Mouse (Mus musculus): ENCODE measurements around the gene Qdpr. TPM values are rescaled to one million over a fixed set of nuclear protein-coding genes. Genes with fewer than 3 reads are reported as not detected.

Qdpr gene
- polyA plus RNA-seq, 1 experiment from 2014 or later: 297 TPM

DNA sequence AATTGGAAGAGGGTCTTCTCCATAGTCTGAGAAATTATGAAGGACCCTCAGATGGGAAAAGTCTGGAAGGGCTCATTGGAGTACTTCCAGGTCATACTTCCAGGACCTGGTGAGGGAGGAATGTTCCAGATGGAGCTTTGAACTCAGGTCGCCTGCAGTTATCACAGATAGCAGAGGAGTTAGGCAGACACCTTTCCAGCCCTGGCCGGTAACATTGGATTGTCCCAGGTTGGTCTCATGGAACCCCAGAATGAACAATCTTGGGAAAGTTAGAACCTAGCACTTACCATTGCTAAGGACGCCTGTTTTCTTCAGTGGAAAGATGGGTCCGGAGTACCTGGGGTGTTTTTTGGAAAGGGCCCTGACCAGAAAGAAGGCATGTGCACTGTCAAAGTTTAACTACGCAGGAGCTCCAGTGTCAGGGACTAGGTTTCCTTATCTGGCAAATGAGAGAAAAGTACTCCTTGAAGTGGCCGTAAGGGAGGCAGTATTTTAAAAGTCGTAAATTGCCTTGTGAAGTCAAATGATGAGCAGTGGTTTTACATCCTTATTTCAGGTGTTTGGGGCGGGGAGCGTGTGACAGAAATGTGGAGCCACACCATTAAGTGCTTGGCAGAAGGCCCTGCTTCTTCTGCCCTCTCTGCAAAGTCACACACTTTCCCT, 44.2 kb upstream of the Qdpr start:
- DNase-seq (ENCODE audit: low spot score) (no peak), ATAC-seq (replicated peaks; ENCODE audit: low FRiP score, low read depth) (no peak)
- H3K9me3 ChIP-seq (replicated peaks; ENCODE audit: low read length): no peaks in the 10 kb centered on the region
- peak overlapping the region; percentile 80 for H3K9ac ChIP-seq (ENCODE audit: low read depth, low read length)
- no peak overlapping the region for H3K27ac ChIP-seq
- no peak for TF ChIP-seq CTCF (IDR thresholded peaks at IDR 0.05; ENCODE audit: low read depth)
- H3K4me1 ChIP-seq (replicated peaks; ENCODE audit: insufficient read depth, low read length): no peaks in the 10 kb centered on the region
- WGBS: 42% methylated on average over 9 of the region's 9 CpGs
- peaks cover 9% of the 10 kb centered on the region; the same call in 1 of the 2 replicates for H3K36me3 ChIP-seq (ENCODE audit: insufficient read depth, low read length)
- H3K27me3 ChIP-seq (ENCODE audit: insufficient read depth, low read length): no peaks in the 10 kb centered on the region
- H3K4me2 ChIP-seq (ENCODE audit: low read length): peak overlapping the region; percentile 83
- peak overlapping the region; percentile 69 for H3K4me3 ChIP-seq (replicated peaks; ENCODE audit: low read depth, low read length)

DNA sequence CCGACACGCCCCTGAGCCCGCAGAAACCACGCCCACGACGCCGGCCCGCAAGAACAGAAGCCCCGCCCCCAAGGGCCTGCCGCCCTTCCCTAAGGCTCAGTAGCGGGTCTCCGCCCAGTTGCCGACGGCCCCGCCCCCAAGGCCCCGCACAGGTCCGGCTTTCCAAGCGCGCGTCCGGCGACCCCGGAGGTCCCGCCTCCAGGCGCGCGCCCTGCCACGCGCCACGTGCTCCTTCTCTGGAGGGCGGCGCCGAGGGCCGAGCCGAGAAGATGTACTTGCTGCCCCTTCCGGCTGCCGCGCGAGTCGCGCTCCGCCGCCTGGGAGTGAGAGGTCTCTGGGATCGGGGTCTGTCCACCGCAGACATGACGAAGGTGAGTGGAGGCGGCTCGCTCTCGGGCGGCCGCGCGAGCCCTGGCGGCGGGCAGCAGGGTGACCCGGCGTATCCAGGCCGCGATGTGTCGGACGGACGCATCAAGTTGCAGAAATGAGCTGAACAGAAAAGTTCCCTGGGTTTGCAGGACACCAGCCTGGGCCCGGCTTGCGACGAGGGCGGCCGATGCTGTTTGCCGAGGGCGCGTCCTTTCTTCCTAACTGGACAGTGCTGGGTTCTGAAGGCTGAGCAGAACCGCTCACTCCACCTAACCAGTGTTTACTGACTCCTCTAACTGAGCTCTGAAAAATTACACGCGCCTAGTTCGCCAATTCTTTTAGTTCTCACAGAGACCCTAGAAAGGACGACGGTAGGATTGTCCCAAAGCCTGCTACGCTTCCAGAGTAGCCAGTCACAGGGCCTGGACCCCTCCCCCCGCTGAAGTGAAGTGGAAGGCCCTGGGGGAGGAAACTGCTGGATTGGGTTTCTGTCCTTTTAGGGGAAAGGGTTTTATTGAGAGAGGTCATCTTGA, 43.4 kb upstream of the Qdpr start, which contains the start of gene Lap3:
Lap3 (plus strand) TSS at position 184 of the 902 bp plus-strand sequence.
- peak; percentile 96 for ATAC-seq (replicated peaks; ENCODE audit: low FRiP score, low read depth)
- peak; percentile 48 for TF ChIP-seq CTCF (IDR thresholded peaks at IDR 0.05; ENCODE audit: low read depth)
- H3K9ac ChIP-seq (ENCODE audit: low read depth, low read length): peak within 1 kb of the TSS; percentile 80
- H3K36me3 ChIP-seq (ENCODE audit: insufficient read depth, low read length): 0 out of 2 replicates have a peak, but pooled peaks cover 3% of the 10 kb centered on the region
- DNase-seq (ENCODE audit: low spot score): peak; percentile 98
- WGBS: under 1% methylated on average over 78 of the region's 78 CpGs
- H3K9me3 ChIP-seq (replicated peaks; ENCODE audit: low read length): no peaks in the 10 kb centered on the region
- peak within 1 kb of the TSS; percentile 69 for H3K4me3 ChIP-seq (replicated peaks; ENCODE audit: low read depth, low read length)
- H3K27ac ChIP-seq: peak within 1 kb of the TSS; percentile 83
- H3K4me1 ChIP-seq (replicated peaks; ENCODE audit: insufficient read depth, low read length): no peaks in the 10 kb centered on the region
- H3K4me2 ChIP-seq (ENCODE audit: low read length): peak within 1 kb of the TSS; percentile 83
- no peaks in the 10 kb centered on the region for H3K27me3 ChIP-seq (ENCODE audit: insufficient read depth, low read length)

DNA sequence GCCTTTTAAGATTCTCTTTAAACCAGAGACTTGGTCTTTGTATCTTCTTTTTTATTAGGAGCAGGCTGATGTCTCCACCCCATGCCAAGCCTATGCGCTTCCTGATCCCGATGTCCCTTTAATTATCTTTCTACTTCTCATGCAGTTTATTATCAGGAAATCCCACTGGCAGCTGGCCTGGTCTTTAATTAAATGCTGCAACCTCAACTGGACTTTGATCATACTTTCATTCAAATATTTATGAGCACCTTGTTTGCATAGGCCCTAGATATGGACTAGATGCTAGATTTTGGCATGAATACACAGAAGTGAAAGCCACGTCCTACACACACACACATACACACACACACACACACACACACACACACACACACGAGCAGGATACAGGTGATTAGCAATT, 41.7 kb upstream of the Qdpr start:
- 64% methylated on average over 4 of the region's 4 CpGs for WGBS
- DNase-seq (ENCODE audit: low spot score) (no peak), ATAC-seq (replicated peaks; ENCODE audit: low FRiP score, low read depth) (no peak)
- H3K4me2 ChIP-seq (ENCODE audit: low read length): no peak overlapping the region
- H3K27me3 ChIP-seq (ENCODE audit: insufficient read depth, low read length): no peaks in the 10 kb centered on the region
- no peak overlapping the region for H3K4me3 ChIP-seq (replicated peaks; ENCODE audit: low read depth, low read length)
- H3K9ac ChIP-seq (ENCODE audit: low read depth, low read length): no peak overlapping the region
- H3K27ac ChIP-seq: no peak overlapping the region
- H3K36me3 ChIP-seq (ENCODE audit: insufficient read depth, low read length): no peaks in the 10 kb centered on the region
- no peak for TF ChIP-seq CTCF (IDR thresholded peaks at IDR 0.05; ENCODE audit: low read depth)
- H3K9me3 ChIP-seq (replicated peaks; ENCODE audit: low read length): no peaks in the 10 kb centered on the region
- no peaks in the 10 kb centered on the region for H3K4me1 ChIP-seq (replicated peaks; ENCODE audit: insufficient read depth, low read length)

- no peaks in the 10 kb centered on the region for H3K36me3 ChIP-seq (ENCODE audit: insufficient read depth, low read length)
- no peaks in the 10 kb centered on the region for H3K9me3 ChIP-seq (replicated peaks; ENCODE audit: low read length)
- 74% methylated on average over 1 of the region's 1 CpGs for WGBS
- ATAC-seq (replicated peaks; ENCODE audit: low FRiP score, low read depth): no peak
- no peak overlapping the region for H3K4me2 ChIP-seq (ENCODE audit: low read length)
- DNase-seq (ENCODE audit: low spot score): no peak
- no peak overlapping the region for H3K4me3 ChIP-seq (replicated peaks; ENCODE audit: low read depth, low read length)
- H3K9ac ChIP-seq (ENCODE audit: low read depth, low read length): no peak overlapping the region
- TF ChIP-seq CTCF (IDR thresholded peaks at IDR 0.05; ENCODE audit: low read depth): no peak
- no peaks in the 10 kb centered on the region for H3K4me1 ChIP-seq (replicated peaks; ENCODE audit: insufficient read depth, low read length)
- H3K27ac ChIP-seq: no peak overlapping the region
- H3K27me3 ChIP-seq (ENCODE audit: insufficient read depth, low read length): no peaks in the 10 kb centered on the region
These were observed 33.6 kb upstream of the Qdpr start for GRCm38 (mm10) chr5:45483654-45484053.

GRCm38 (mm10) chr5:45482607-45483006, 32.6 kb upstream of the Qdpr start:
- no peaks in the 10 kb centered on the region for H3K27me3 ChIP-seq (ENCODE audit: insufficient read depth, low read length)
- no peak overlapping the region for H3K4me3 ChIP-seq (replicated peaks; ENCODE audit: low read depth, low read length)
- no peak overlapping the region for H3K27ac ChIP-seq
- ATAC-seq (replicated peaks; ENCODE audit: low FRiP score, low read depth) (no peak), DNase-seq (ENCODE audit: low spot score) (no peak)
- no peaks in the 10 kb centered on the region for H3K36me3 ChIP-seq (ENCODE audit: insufficient read depth, low read length)
- H3K9ac ChIP-seq (ENCODE audit: low read depth, low read length): no peak overlapping the region
- TF ChIP-seq CTCF (IDR thresholded peaks at IDR 0.05; ENCODE audit: low read depth): no peak
- no peaks in the 10 kb centered on the region for H3K4me1 ChIP-seq (replicated peaks; ENCODE audit: insufficient read depth, low read length)
- WGBS: 57% methylated on average over 3 of the region's 3 CpGs
- no peak overlapping the region for H3K4me2 ChIP-seq (ENCODE audit: low read length)
- H3K9me3 ChIP-seq (replicated peaks; ENCODE audit: low read length): no peaks in the 10 kb centered on the region

GRCm38 (mm10) chr5:45481125-45481524, 31.1 kb upstream of the Qdpr start:
- no peak overlapping the region for H3K27ac ChIP-seq
- H3K27me3 ChIP-seq (ENCODE audit: insufficient read depth, low read length): no peaks in the 10 kb centered on the region
- DNase-seq (ENCODE audit: low spot score): no peak
- no peak overlapping the region for H3K9ac ChIP-seq (ENCODE audit: low read depth, low read length)
- H3K36me3 ChIP-seq (ENCODE audit: insufficient read depth, low read length): no peaks in the 10 kb centered on the region
- H3K4me1 ChIP-seq (replicated peaks; ENCODE audit: insufficient read depth, low read length): no peaks in the 10 kb centered on the region
- no peak for TF ChIP-seq CTCF (IDR thresholded peaks at IDR 0.05; ENCODE audit: low read depth)
- no peak overlapping the region for H3K4me3 ChIP-seq (replicated peaks; ENCODE audit: low read depth, low read length)
- 91% methylated on average over 2 of the region's 2 CpGs for WGBS
- no peak for ATAC-seq (replicated peaks; ENCODE audit: low FRiP score, low read depth)
- H3K9me3 ChIP-seq (replicated peaks; ENCODE audit: low read length): no peaks in the 10 kb centered on the region
- H3K4me2 ChIP-seq (ENCODE audit: low read length): no peak overlapping the region
